Mouse (Mus musculus): ENCODE measurements around the gene Pigc.

GRCm38 (mm10) chr1:162003729-162004517 lies 34.9 kb downstream of the Pigc start:
- no peak for TF ChIP-seq CTCF (IDR thresholded peaks at IDR 0.05)
- TF ChIP-seq POLR2A (IDR thresholded peaks at IDR 0.05; ENCODE audit: insufficient read depth, low read depth, low read length): no peak

All from heart, adult 2 months (tissue).